Mouse (Mus musculus): Measurements from ENCODE around the gene Ccl26.

- no peak for TF ChIP-seq CTCF (IDR thresholded peaks at IDR 0.05; ENCODE audit: borderline replicate concordance, control insufficient read depth, extremely low read depth, insufficient read depth, low read length, poor library complexity)
- no peak for TF ChIP-seq POLR2A (IDR thresholded peaks at IDR 0.05; ENCODE audit: control insufficient read depth, extremely low read depth, insufficient read depth, low read length, poor library complexity)
These were observed 22.3 kb upstream of the Ccl26 start for GRCm38 (mm10) chr5:135585691-135586090.
